Mouse (Mus musculus) testis, adult 2 months (tissue): ENCODE measurements around the gene Tns4.

Experiments
- CTCF ChIP-seq: fragments of 200-500 bp; IDR thresholded peaks from 2 replicates; pipeline ENCODE4 v1.5.1; 2012; ENCODE audit warnings: low read depth, mild to moderate bottlenecking, inconsistent platforms, low read length, moderate library complexity; ENCODE audit not compliant: control insufficient read depth, insufficient read depth, insufficient replicate concordance
- POLR2A ChIP-seq: fragments of 200-500 bp; IDR thresholded peaks from 2 replicates; pipeline ENCODE4 v1.6.1; 2012; ENCODE audit warnings: low read depth, mild to moderate bottlenecking, inconsistent platforms, low read length, moderate library complexity; ENCODE audit not compliant: control insufficient read depth

- TF ChIP-seq POLR2A (no peak), CTCF (no peak)
Observed at GRCm38 (mm10) chr11:99022384-99022933, 66.6 kb downstream of the Tns4 start.
